Mouse (Mus musculus) testis, adult 2 months (tissue): ENCODE data around the gene Ccr9. TPM values are rescaled to one million over a fixed set of nuclear protein-coding genes. Genes with fewer than 3 reads are reported as not detected.

Experiments
- H3K27ac ChIP-seq: fragments of 200-500 bp; 2 replicates; pipeline ENCODE4 v1.5.1; 2012; ENCODE audit warnings: low read depth, low read length; ENCODE audit not compliant: control insufficient read depth, insufficient read depth
- H3K27me3 ChIP-seq: fragments of 200-500 bp; 2 replicates; pipeline ENCODE4 v1.6.1; 2012; ENCODE audit warnings: mild to moderate bottlenecking, low read length, moderate library complexity; ENCODE audit not compliant: control insufficient read depth, insufficient read depth
- H3K36me3 ChIP-seq: fragments of 200-500 bp; 2 replicates; pipeline ENCODE4 v1.6.1; 2012; ENCODE audit warnings: mild to moderate bottlenecking, low read length; ENCODE audit not compliant: control insufficient read depth, insufficient read depth
- H3K4me1 ChIP-seq: fragments of 200-500 bp; 2 replicates; pipeline ENCODE4 v1.6.1; 2012; ENCODE audit warnings: low read length; ENCODE audit not compliant: control insufficient read depth, insufficient read depth
- H3K4me3 ChIP-seq: fragments of 200-500 bp; 2 replicates; pipeline ENCODE4 v1.5.1; 2012; ENCODE audit warnings: low read depth, mild to moderate bottlenecking, low read length, moderate library complexity, mixed read lengths; ENCODE audit not compliant: control insufficient read depth
- CTCF ChIP-seq: fragments of 200-500 bp; IDR thresholded peaks from 2 replicates; pipeline ENCODE4 v1.5.1; 2012; ENCODE audit warnings: low read depth, mild to moderate bottlenecking, inconsistent platforms, low read length, moderate library complexity; ENCODE audit not compliant: control insufficient read depth, insufficient read depth, insufficient replicate concordance
- POLR2A ChIP-seq: fragments of 200-500 bp; IDR thresholded peaks from 2 replicates; pipeline ENCODE4 v1.6.1; 2012; ENCODE audit warnings: low read depth, mild to moderate bottlenecking, inconsistent platforms, low read length, moderate library complexity; ENCODE audit not compliant: control insufficient read depth
- polyA plus RNA-seq: library from polyadenylated mRNA; depleted of rRNA; stranded (reverse); fragments of >200 nt; gene quantifications from 2 replicates; pipeline ENCODE4 v1.2.3, GENCODE M21; 2012

The Ccr9 gene
- polyA plus RNA-seq, 1 experiment = 0.04 TPM

GRCm38 (mm10) chr9:123788855-123789529 is 110.8 kb downstream of the Ccr9 start:
- Histone ChIP-seq H3K27ac (no peak overlapping the region), H3K36me3 (peaks cover 5% of the 10 kb centered on the region; the same call in 1 of the 2 replicates), H3K4me1 (no peaks in the 10 kb centered on the region), H3K4me3 (no peak overlapping the region), H3K27me3 (no peaks in the 10 kb centered on the region)
- no peak for TF ChIP-seq POLR2A
- TF ChIP-seq CTCF = no peak

GRCm38 (mm10) chr9:123796174-123796573 is 117.9 kb downstream of the Ccr9 start:
- peaks cover 5% of the 10 kb centered on the region for H3K36me3 ChIP-seq
- H3K27ac ChIP-seq = no peak overlapping the region
- no peaks in the 10 kb centered on the region for H3K4me1 ChIP-seq
- H3K27me3 ChIP-seq = no peaks in the 10 kb centered on the region
- H3K4me3 ChIP-seq = no peak overlapping the region
- TF ChIP-seq POLR2A (no peak), CTCF (no peak)

- Histone ChIP-seq H3K27ac (no peak overlapping the region), H3K4me3 (no peak overlapping the region), H3K4me1 (no peaks in the 10 kb centered on the region), H3K27me3 (no peaks in the 10 kb centered on the region), H3K36me3 (no peaks in the 10 kb centered on the region; the same call in 1 of the 2 replicates)
- TF ChIP-seq CTCF (no peak), POLR2A (no peak)
These were observed 123.3 kb downstream of the Ccr9 start for GRCm38 (mm10) chr9:123801527-123801926.

GRCm38 (mm10) chr9:123802421-123802820 is 124.2 kb downstream of the Ccr9 start:
- Histone ChIP-seq H3K4me1 (no peaks in the 10 kb centered on the region), H3K36me3 (no peaks in the 10 kb centered on the region; the same call in 1 of the 2 replicates), H3K4me3 (no peak overlapping the region), H3K27ac (peak overlapping the region; percentile 39; the same call in 1 of the 2 replicates), H3K27me3 (no peaks in the 10 kb centered on the region)
- no peak for TF ChIP-seq CTCF
- no peak for TF ChIP-seq POLR2A

GRCm38 (mm10) chr9:123802896-123803295 is 124.7 kb downstream of the Ccr9 start:
- TF ChIP-seq CTCF = no peak
- H3K4me3 ChIP-seq = no peak overlapping the region
- H3K27me3 ChIP-seq = no peaks in the 10 kb centered on the region
- no peaks in the 10 kb centered on the region; the same call in 1 of the 2 replicates for H3K36me3 ChIP-seq
- peak overlapping the region; percentile 39; the same call in 1 of the 2 replicates for H3K27ac ChIP-seq
- no peaks in the 10 kb centered on the region for H3K4me1 ChIP-seq

GRCm38 (mm10) chr9:123805241-123805640 is 127.0 kb downstream of the Ccr9 start:
- H3K27ac ChIP-seq = no peak overlapping the region
- no peaks in the 10 kb centered on the region for H3K27me3 ChIP-seq
- H3K4me3 ChIP-seq = no peak overlapping the region
- no peaks in the 10 kb centered on the region for H3K4me1 ChIP-seq
- no peak for TF ChIP-seq CTCF
- TF ChIP-seq POLR2A = no peak
- H3K36me3 ChIP-seq = no peaks in the 10 kb centered on the region; the same call in 1 of the 2 replicates

- TF ChIP-seq CTCF (no peak), POLR2A (no peak)
- Histone ChIP-seq H3K27ac (no peak within 1 kb of the TSS), H3K36me3 (peaks cover 1% of the 10 kb centered on the region; the same call in 1 of the 2 replicates), H3K27me3 (no peaks in the 10 kb centered on the region), H3K4me3 (no peak within 1 kb of the TSS), H3K4me1 (no peaks in the 10 kb centered on the region)
These were observed 128.0 kb downstream of the Ccr9 start, which contains the start of gene Cxcr6 for GRCm38 (mm10) chr9:123806267-123806666. Gene Cxcr6, plus strand, starts transcription at chr9:123806475.
